Mouse (Mus musculus) testis, adult 2 months (tissue): ENCODE data around the gene S100a6.

ENCODE experiments used
- CTCF ChIP-seq: fragments of 200-500 bp; IDR thresholded peaks from 2 replicates; pipeline ENCODE4 v1.5.1; 2012; ENCODE audit warnings: low read depth, mild to moderate bottlenecking, inconsistent platforms, low read length, moderate library complexity; ENCODE audit not compliant: control insufficient read depth, insufficient read depth, insufficient replicate concordance
- POLR2A ChIP-seq: fragments of 200-500 bp; IDR thresholded peaks from 2 replicates; pipeline ENCODE4 v1.6.1; 2012; ENCODE audit warnings: low read depth, mild to moderate bottlenecking, inconsistent platforms, low read length, moderate library complexity; ENCODE audit not compliant: control insufficient read depth

- TF ChIP-seq POLR2A: no peak
- no peak for TF ChIP-seq CTCF
Observed at GRCm38 (mm10) chr3:90626266-90627021, 13.8 kb downstream of the S100a6 start.
